Mouse (Mus musculus) gonadal fat pad, adult 2 months (tissue): ENCODE results near the gene Tspan18. TPM values are rescaled to one million over a fixed set of nuclear protein-coding genes. Genes with fewer than 3 reads are reported as not detected.

Experiments
- DNase-seq: peaks from one replicate; pipeline ENCODE4 v3.0.0-alpha.2; 2012; ENCODE audit warnings: low read depth
- polyA plus RNA-seq: library from polyadenylated mRNA; depleted of rRNA; stranded (reverse); fragments of >200 nt; gene quantifications from 2 replicates; pipeline ENCODE4 v1.2.3, GENCODE M21; 2012

Gene Tspan18
- polyA plus RNA-seq, 1 experiment: 22.8 TPM

GRCm38 (mm10) chr2:93182859-93183258, 151.4 kb downstream of the Tspan18 start:
- no peak for DNase-seq

- no peak for DNase-seq
These were observed 154.0 kb downstream of the Tspan18 start for GRCm38 (mm10) chr2:93180077-93180844.

GRCm38 (mm10) chr2:93179603-93180002, 154.7 kb downstream of the Tspan18 start:
- no peak for DNase-seq

GRCm38 (mm10) chr2:93178313-93178677, 156.0 kb downstream of the Tspan18 start:
- DNase-seq: no peak

GRCm38 (mm10) chr2:93177668-93178312, 156.5 kb downstream of the Tspan18 start:
- DNase-seq: no peak

GRCm38 (mm10) chr2:93176871-93177667, 157.2 kb downstream of the Tspan18 start:
- no peak for DNase-seq

- DNase-seq: no peak
These were observed 158.0 kb downstream of the Tspan18 start for GRCm38 (mm10) chr2:93176193-93176798.

- DNase-seq: no peak
These were observed 158.6 kb downstream of the Tspan18 start for GRCm38 (mm10) chr2:93175721-93176120.

- no peak for DNase-seq
These were observed 159.0 kb downstream of the Tspan18 start for GRCm38 (mm10) chr2:93175278-93175677.

- DNase-seq: no peak
These were observed 160.1 kb downstream of the Tspan18 start for GRCm38 (mm10) chr2:93174159-93174558.

- no peak for DNase-seq
These were observed 161.8 kb downstream of the Tspan18 start for GRCm38 (mm10) chr2:93172460-93172859.

- no peak for DNase-seq
These were observed 162.4 kb downstream of the Tspan18 start for GRCm38 (mm10) chr2:93171929-93172328.

GRCm38 (mm10) chr2:93170845-93171200, 163.5 kb downstream of the Tspan18 start:
- no peak for DNase-seq

GRCm38 (mm10) chr2:93170156-93170844, 164.0 kb downstream of the Tspan18 start:
- DNase-seq: no peak

GRCm38 (mm10) chr2:93166734-93167406, 167.4 kb downstream of the Tspan18 start:
- no peak for DNase-seq

GRCm38 (mm10) chr2:93166295-93166694, 168.0 kb downstream of the Tspan18 start:
- DNase-seq: no peak

- DNase-seq: no peak
These were observed 170.5 kb downstream of the Tspan18 start for GRCm38 (mm10) chr2:93163750-93164335.

- DNase-seq: no peak
These were observed 171.0 kb downstream of the Tspan18 start for GRCm38 (mm10) chr2:93163317-93163716.

- no peak for DNase-seq
These were observed 171.5 kb downstream of the Tspan18 start for GRCm38 (mm10) chr2:93162791-93163190.

GRCm38 (mm10) chr2:93161914-93162664, 172.2 kb downstream of the Tspan18 start:
- DNase-seq: no peak
